Mouse (Mus musculus) mouse trophoblast stem cell (cell line): ENCODE measurements around the gene Padi1.

Source experiments
- in situ Hi-C, 2 experiments: fragments of 300-500 bp; cut with MseI, MboI; formaldehyde crosslinking; loops; 2 replicates in 1 of 2; 3 replicates in 1 of 2; pipeline ENCODE4 v1.15.1; 2025

Gene Padi1

DNA sequence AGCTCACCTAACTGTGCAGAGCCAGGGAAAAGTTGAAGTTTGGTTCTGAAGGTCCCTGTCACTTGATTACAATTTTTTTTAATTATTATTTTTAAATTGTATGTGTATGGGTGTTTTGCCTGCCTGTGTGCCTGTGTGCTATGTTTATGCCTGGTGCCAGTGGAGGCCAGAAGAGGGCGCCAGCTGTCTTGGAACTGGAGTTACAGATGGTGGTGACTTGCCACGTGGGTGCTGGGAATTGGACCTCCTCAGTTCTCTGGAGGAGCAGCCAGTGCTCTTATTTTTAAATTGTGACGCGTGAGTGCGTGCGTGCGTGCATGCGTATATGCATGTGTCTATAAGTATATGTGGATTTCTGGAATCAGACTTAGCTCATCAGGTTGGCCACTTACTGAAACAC lies 28.2 kb downstream of the Padi1 start:
- in situ Hi-C loops: no loop called here

DNA sequence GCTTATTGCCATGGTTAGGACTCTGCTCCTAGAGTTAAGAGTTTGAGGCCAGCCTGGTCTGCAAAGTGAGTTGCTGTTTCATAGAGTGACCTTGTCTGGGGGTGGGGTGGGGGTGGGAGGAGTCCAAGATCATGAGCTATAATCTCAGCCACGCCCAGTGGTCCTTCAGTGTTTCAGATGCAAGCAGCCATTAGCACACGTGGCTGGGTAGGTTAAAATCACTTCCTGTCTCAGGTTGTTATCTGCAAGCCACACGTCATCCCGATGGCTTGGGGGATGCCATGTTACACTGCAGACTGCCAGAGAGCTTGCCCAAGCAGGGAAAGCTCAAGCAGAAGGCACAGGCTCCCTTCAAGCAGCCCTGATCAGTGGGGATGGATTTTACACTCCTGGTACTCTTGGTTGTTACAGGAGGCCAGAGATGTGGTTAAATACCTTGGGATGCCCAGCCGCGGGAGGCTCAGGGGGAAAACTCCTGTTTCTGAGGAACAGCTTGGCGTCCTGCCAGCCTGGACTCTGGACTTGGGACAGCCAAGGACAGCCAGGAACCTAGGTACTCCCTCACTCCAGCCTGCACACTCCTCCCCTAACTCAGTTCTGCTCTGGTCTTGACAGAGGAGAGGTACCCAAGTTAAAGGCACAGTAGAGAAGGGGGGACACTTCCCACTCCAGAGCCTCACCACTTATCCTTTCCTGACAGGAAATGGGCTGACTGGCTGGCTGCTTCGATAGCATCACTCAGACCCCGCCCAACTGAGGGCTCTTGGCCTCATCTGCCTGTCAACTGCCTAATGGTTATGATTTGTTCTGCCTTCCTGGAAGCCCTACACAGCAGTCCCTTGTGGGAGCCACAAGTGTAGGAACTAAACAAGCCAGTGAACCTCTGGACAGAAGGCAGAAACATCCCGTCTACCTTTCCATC lies 29.3 kb downstream of the Padi1 start:
- in situ Hi-C loops: no loop called here

GRCm38 (mm10) chr4:140815496-140815895 lies 30.1 kb downstream of the Padi1 start:
- in situ Hi-C loops: no loop called here

DNA sequence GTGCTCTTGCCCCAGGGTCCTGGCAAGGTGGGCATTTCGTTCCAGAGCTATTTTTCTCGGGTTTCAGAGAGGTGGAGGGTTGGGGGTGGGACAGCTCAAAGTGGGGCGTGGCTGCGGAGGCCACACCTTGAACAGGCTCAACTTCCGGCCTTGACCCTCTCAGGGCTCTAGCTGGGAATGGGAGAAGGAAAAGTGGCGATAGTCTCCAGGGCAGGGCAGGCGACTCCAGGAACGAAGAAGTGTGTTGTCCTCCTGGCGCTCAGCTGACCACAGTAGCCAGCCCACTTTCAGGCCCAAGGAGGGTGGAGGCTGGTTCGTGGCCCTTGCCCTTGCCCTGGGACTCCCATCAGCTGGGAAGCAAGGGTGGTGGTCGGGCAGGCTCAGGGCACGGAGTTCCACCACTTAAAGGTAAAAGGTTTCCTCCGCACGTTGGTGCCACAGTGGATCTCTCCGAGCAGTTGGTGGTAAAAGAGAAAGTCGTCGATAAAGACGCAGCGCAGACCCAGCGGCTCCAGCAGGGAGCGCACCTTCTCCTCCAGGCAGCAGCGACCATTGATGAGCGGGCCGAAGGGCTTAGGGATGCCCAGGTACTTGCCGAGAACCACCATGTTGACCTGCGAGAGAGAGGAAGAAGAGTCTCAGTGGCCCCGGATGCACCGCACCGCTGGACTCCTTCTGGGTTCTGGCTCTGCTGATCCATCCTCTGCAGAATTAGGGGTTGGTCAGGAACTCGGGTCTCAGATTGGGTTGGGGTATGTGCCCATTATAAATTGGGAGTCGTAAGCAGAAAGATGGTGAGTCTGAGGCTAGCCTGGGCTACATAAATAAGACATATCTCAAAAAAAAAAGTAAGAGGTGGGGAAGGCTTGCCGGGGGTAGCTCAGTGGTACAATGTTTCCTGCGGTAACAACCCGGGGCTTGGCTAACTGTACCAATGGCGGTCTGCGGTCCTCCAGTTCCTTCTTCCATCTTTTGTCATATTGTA lies 31.0 kb downstream of the Padi1 start:
- in situ Hi-C loops: no loop called here

- in situ Hi-C loops: no loop called here
Observed at GRCm38 (mm10) chr4:140813358-140814185, 32.0 kb downstream of the Padi1 start.

GRCm38 (mm10) chr4:140812609-140813008 lies 33.0 kb downstream of the Padi1 start:
- in situ Hi-C loops: no loop called here

GRCm38 (mm10) chr4:140812191-140812590 lies 33.4 kb downstream of the Padi1 start:
- in situ Hi-C loops: no loop called here

GRCm38 (mm10) chr4:140810458-140811260 lies 34.9 kb downstream of the Padi1 start, which contains the start of gene Padi3:
Padi3 (minus strand) TSS chr4:140810648.
- in situ Hi-C loops: no loop called here

DNA sequence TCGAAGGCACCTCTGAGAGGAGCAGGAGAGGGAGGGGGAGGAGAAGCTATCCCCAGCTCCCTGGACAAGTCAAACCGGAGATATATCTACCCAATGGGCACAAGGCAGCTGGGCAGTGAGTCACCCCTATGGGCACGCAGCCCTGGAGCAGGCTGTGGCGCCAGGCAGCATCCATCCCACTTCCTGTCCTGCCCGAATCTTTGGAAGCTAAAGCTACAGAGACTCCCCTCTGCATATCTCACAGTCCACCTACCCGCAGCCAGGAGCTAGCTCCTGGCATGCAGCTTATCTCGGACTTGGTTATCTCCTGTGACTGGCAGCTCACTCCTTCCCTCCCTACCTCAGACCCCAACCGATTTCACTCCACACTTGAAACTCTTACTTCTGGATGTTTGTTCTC lies 36.5 kb downstream of the Padi1 start:
- in situ Hi-C loops: no loop called here

DNA sequence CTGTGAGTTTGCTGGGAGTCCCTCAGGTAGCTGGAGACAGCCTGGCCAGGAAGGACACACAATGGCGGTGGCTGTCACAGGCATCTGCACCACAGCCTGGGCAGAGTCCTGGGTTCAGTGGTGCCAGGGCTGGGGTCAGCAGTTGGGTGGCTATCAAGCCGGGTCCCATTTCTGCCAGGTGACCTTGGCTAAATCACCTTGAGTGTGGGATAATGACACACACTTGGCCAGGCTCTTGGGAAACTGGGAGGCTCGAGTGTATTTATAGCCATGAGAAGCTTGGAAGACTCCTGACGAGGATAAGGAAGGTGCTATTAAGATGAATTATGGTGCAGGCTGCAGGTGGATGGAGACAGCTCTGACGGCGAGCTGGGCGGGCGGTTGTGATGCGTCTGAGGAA lies 41.0 kb downstream of the Padi1 start:
- in situ Hi-C loops: no loop called here

DNA sequence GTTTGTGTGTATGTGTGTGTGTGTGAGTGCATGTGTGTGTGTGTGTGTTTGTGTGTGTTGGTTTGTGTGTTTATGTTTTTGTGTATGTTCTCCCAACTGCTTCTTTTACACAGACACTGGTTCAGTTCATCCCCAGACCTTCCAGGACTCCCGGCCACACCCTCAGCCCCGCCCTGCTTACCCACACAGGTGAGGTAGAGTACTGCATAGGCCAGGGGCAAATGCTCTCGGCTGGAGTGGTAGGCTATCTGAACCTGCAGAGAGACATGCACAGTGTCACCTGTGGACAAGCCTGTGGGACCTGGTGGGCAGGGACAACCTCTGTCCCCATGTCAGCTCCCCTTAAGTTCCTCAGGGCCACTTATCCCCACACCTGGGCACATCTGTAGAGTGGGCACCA lies 44.2 kb downstream of the Padi1 start:
- in situ Hi-C loops: no loop called here

DNA sequence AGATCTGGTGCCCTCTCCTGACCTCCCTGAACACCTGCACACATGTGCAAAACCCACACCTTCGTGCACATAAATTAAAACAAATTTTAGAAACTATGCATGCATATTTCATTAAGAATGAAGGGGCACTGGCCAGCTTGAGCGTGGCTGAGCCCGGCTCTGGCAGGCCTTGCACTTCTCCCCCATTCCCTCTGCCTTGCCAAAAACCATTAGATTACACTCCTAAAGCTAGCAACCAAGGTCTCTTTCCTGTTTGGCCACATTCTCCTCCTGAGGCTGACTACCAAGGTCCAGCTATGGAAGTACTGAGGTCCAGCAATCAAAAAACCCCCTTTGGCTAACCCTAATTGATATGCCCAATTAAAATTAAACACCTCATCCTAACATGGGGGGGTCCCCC lies 48.8 kb downstream of the Padi1 start:
- in situ Hi-C loops: no loop called here

DNA sequence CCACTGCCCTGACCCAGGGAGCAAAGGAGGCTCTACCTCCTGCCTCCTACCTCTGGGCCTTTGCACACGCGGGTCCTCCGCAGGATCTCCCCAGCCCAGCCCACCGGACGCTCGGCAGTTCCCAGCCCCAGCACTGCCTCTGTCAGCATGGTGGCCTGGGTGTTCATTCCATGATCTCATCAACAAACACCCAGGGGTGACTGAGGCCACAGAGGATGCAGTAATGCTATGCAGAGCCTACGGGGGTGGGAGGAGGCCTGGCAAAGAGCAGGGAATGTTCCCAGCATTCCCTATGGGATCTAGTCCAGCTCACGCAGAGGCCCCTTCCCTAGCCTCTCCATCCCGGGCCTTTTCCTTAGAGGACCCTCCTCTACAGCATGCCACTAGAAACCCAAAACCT lies 50.9 kb downstream of the Padi1 start:
- in situ Hi-C loops: no loop called here

- in situ Hi-C loops: no loop called here
Observed at GRCm38 (mm10) chr4:140793795-140794194, 51.8 kb downstream of the Padi1 start.

- in situ Hi-C loops: no loop called here
Observed at GRCm38 (mm10) chr4:140792584-140792983, 53.0 kb downstream of the Padi1 start.

- in situ Hi-C loops: no loop called here
Observed at GRCm38 (mm10) chr4:140791071-140791470, 54.5 kb downstream of the Padi1 start.

- in situ Hi-C loops: loop anchor here (5.0 kb wide), 1 partner anchor 112 kb away; no protein-coding TSS in a partner anchor
Observed at GRCm38 (mm10) chr4:140789983-140790382, 55.6 kb downstream of the Padi1 start.

DNA sequence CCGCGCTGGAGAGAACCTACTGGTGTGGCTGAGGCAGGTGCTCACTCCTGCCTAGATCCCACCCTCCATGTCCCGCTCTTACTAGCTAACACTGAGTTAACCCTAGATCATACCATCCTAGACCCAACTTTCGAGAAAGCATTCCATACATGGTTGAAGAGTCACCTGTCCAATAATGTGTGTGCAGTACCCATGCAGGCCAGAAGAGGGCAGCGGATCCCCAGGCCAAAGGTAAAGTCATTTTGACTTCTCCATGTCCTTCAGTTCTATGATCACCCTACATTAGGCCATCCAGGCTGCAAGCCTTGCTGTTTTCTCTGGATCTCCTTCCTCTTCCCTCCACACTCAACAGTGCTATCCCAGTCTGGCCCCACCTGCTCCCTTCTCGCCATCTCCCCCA lies 56.6 kb downstream of the Padi1 start:
- in situ Hi-C loops: loop anchor here (5.0 kb wide), 1 partner anchor 113 kb away; no protein-coding TSS in a partner anchor

- in situ Hi-C loops: loop anchor here (5.0 kb wide), 1 partner anchor 114 kb away; no protein-coding TSS in a partner anchor
Observed at GRCm38 (mm10) chr4:140788264-140788663, 57.3 kb downstream of the Padi1 start.

DNA sequence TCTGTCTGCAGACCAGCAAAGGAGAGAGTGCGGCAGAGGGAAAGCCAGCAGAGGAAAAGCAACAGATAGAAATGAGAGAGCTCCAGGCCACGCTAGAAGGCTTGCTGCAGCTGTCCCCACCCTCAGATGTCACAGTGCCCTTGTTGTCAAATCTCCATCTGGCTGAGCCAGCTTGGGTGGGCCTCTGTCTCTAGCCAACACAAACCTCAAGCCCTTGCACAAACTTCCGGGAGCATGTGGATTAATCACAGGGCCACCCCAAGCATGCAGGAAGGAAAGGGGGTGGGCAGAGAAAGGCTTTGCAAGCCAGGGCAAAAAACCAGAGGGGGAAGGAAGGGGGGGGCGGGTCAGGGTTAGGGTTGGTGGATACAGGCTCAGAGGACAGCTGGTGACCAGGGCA lies 58.2 kb downstream of the Padi1 start:
- in situ Hi-C loops: loop anchor here (5.0 kb wide), 1 partner anchor 115 kb away; no protein-coding TSS in a partner anchor
